In genomic region chr2:178867086-178867485, GRCm38 (mm10) we compare ENCODE assay signal across 9 mouse cellular contexts.
DNase-seq lines count a peak whose midpoint lies in the region; ATAC-seq and TF ChIP-seq lines count a peak whose summit lies in the region.
"Had no signal": no experiment of that assay in that cellular context is flagged by ENCODE, and none has a peak within 500 bp of the region (broad histone marks: within the 10 kb centered on the region; RNA-seq: fewer than 3 reads in every experiment).

No protein-coding gene starts in this region.

- H3K9me3 ChIP-seq in kidney, postnatal 0 days (replicated peaks; ENCODE audit: low read length) = no peaks in the 10 kb centered on the region
- H3K9me3 ChIP-seq in embryonic facial prominence, embryonic 10.5 days = no peaks in the 10 kb centered on the region
- H3K9me3 ChIP-seq: heart, embryonic 12.5 days had no signal

- no peak for TF ChIP-seq CTCF in kidney, postnatal 0 days (IDR thresholded peaks at IDR 0.05; ENCODE audit: low read depth)

- H3K4me1 ChIP-seq in kidney, postnatal 0 days (replicated peaks; ENCODE audit: insufficient read depth, low read length) = no peaks in the 10 kb centered on the region
- peaks cover 1% of the 10 kb centered on the region for H3K4me1 ChIP-seq in embryonic facial prominence, embryonic 10.5 days
- H3K4me1 ChIP-seq: heart, embryonic 12.5 days had no signal

- DNase-seq in kidney, postnatal 0 days (ENCODE audit: low spot score) = peak; percentile 74
- no peak for DNase-seq in kidney, adult 18-20 months
- peak; percentile 3 for DNase-seq in urinary bladder, postnatal 25 days (ENCODE audit: low spot score)
- DNase-seq in urinary bladder, postnatal 36 days (ENCODE audit: low spot score in 2 of 2) = no peak
- peak; percentile 75 for DNase-seq in embryonic facial prominence, embryonic 10.5 days (ENCODE audit: low spot score)
- no peak for DNase-seq in thymus, postnatal 0 days (ENCODE audit: low spot score)
- no peak for DNase-seq in cerebellum, adult 11 months

- H3K36me3 ChIP-seq in kidney, postnatal 0 days (ENCODE audit: insufficient read depth, low read length) = no peaks in the 10 kb centered on the region
- H3K36me3 ChIP-seq in embryonic facial prominence, embryonic 10.5 days (replicated peaks) = no peaks in the 10 kb centered on the region
- H3K36me3 ChIP-seq: heart, embryonic 12.5 days had no signal

- H3K27me3 ChIP-seq in kidney, postnatal 0 days (ENCODE audit: insufficient read depth, low read length) = no peaks in the 10 kb centered on the region
- H3K27me3 ChIP-seq in embryonic facial prominence, embryonic 10.5 days (replicated peaks; ENCODE audit: low read depth, poor library complexity, severe bottlenecking) = no peaks in the 10 kb centered on the region

- H3K4me3 ChIP-seq in kidney, postnatal 0 days (replicated peaks; ENCODE audit: low read depth, low read length) = no peak overlapping the region
- H3K4me3 ChIP-seq in embryonic facial prominence, embryonic 10.5 days = no peak overlapping the region
- H3K4me3 ChIP-seq: heart, embryonic 12.5 days had no signal

- no peak overlapping the region for H3K4me2 ChIP-seq in kidney, postnatal 0 days (ENCODE audit: low read length)
- H3K4me2 ChIP-seq: heart, embryonic 12.5 days had no signal

- no peak overlapping the region for H3K9ac ChIP-seq in kidney, postnatal 0 days (ENCODE audit: low read depth, low read length)
- H3K9ac ChIP-seq: heart, embryonic 12.5 days; liver, embryonic 14.5 days had no signal

- WGBS in kidney, postnatal 0 days = 45% methylated on average over 3 of the region's 3 CpGs
- 62% methylated on average over 3 of the region's 3 CpGs for WGBS in embryonic facial prominence, embryonic 10.5 days

- no peak for ATAC-seq in kidney, postnatal 0 days (replicated peaks; ENCODE audit: low FRiP score, low read depth)

- H3K27ac ChIP-seq in kidney, postnatal 0 days = no peak overlapping the region
- no peak overlapping the region for H3K27ac ChIP-seq in embryonic facial prominence, embryonic 10.5 days (replicated peaks)
- H3K27ac ChIP-seq: liver, embryonic 14.5 days had no signal

Comparison
In these comparisons a context has a peak if more than half of its experiments do, and no peak if none do; other contexts are left out.
1. DNase-seq: peak in kidney, postnatal 0 days (single experiment), urinary bladder, postnatal 25 days (single experiment) and embryonic facial prominence, embryonic 10.5 days (single experiment); none in kidney, adult 18-20 months (single experiment), urinary bladder, postnatal 36 days (0 of 2), thymus, postnatal 0 days (single experiment) and cerebellum, adult 11 months (single experiment).